Mouse (Mus musculus) retina, postnatal 1 day (tissue): ENCODE results near the gene Cpeb4.

Experiments
- DNase-seq: peaks from one replicate; pipeline ENCODE4 v3.0.0-alpha.2; 2012

The Cpeb4 gene

GRCm38 (mm10) chr11:31902251-31903001 is 30.4 kb downstream of the Cpeb4 start:
- DNase-seq: no peak

DNA sequence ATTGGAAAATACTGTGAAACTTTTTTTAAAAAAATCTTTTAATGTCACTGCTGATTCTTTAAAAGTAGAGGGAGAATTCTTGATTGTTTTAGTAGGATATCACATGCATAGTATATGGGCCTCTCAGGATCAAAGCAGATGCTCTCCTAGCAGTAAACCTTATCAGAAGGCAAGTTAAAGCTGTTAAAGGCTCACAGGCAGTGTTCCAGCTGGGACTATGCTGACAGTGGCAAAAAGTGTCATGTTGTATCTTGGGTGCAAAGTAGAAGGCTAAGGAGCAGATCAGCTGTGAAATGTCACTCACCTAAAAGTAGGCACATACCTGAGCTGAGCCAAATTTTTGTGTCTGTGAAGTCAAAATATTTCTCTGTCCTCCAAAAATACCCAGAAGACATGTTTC is 34.5 kb downstream of the Cpeb4 start:
- no peak for DNase-seq

DNA sequence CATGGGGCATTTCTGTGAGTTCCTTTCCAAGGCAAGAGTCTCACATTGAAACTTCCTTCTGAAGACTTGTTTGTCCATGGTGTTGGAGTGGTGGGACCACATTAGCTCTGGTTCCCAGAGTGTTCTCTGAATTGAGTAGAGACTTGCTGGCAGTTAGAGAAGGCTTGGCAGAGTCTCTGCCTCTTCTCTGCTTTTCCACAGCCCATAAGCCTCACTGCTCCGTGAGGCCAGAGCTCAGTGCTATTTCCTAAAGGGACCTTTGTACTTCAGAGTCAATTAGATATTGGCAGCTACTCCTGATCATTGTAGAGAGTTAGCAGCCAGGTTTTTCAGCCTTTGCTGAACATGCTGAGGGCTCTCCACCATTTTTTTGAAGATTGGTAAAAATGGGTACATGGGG is 35.6 kb downstream of the Cpeb4 start:
- DNase-seq: no peak

DNA sequence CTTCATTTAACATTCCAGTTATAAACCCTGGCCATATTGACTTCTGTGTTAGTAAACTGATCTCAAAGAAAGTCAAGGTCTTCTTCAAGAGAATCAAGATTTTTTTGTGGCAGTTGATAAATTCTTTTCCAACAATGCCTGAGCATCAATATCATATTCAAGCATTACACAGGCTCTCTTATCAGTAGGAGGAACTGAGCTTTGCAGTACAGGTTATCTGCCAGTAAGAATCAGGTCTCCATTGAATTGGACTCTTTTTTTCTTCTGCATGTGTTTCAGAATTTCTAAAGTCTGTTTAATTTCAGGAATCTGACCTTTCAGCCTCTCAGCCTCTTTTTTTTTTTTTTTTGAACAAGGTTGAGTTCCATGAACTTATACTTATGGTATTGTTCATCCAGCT is 40.9 kb downstream of the Cpeb4 start:
- no peak for DNase-seq

DNA sequence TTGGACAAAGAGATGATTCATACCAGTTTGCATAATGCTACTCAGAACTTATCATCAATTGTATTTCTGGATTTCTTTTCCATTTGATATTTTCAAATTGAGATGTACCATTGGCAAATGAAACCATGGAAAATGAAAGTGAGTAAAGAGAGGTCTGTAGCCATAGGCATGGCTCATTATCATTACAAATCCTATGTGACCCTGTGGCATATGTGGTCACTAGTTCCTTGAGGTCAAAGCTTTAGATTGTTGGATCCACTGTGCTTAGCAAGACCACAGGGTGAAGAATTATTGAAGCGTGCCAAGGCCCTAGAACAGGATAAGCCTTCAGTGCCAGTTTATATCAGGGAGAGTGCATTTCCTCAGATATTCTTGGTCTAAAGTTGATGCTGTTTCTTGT is 45.8 kb downstream of the Cpeb4 start:
- no peak for DNase-seq

GRCm38 (mm10) chr11:31930051-31930450 is 58.0 kb downstream of the Cpeb4 start:
- no peak for DNase-seq

DNA sequence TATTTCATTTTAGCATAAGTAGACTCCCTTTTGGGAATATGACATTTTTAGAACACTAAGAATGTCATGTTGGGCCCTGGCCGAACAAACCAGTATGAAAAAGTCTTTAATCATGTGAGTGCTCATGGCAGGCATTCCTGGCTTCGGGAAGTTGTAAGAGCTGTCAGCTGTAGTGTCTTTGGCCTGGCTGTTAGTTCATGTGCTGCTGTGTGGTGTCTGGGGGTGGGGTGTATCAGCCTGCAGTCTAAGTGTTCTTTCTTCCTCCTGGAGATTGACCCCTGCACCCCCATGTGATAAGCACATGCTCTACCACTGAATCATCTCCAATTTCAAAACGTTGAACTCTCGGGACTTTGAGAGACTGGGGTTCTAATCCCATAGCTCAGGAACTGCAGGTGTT is 63.6 kb downstream of the Cpeb4 start:
- DNase-seq: no peak

- DNase-seq: no peak
Observed at GRCm38 (mm10) chr11:31936910-31937525, 65.0 kb downstream of the Cpeb4 start.

DNA sequence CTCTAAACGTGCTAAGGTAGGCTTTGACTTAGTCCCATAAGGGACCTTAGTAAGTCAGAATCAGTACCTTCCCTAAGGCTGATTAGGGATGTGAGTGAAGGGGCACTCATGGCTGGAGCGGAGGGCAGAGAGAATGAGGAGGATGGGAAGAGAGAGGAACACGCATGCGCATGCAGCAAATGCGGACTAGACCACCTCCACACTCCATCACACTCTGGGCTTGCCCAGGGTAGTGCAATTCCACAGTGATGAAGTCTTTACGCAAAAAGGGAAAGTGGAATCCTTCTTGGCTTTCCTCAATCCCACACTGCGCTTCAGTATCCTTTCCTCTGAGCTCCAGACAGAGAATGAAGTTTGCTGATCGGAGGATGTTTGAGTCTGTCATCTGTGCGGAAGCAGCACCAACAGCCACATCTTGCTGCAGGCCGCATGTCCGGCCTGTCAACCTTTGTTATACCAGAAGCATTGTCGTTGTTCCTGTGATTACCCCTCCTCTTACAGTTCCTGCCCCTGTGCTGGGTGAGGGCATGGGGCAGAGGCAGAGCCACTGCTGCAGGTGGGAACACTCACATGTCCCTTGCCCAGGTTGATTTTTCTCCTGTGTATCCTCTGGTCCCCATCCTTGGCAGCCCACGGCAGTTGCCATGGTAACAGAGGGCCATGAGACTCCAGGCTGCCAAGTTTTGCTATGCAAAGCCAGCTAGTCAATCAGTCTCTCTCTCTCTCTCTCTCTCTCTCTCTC is 69.1 kb downstream of the Cpeb4 start:
- DNase-seq: peak; percentile 61

GRCm38 (mm10) chr11:31941640-31942638 is 69.9 kb downstream of the Cpeb4 start:
- no peak for DNase-seq

DNA sequence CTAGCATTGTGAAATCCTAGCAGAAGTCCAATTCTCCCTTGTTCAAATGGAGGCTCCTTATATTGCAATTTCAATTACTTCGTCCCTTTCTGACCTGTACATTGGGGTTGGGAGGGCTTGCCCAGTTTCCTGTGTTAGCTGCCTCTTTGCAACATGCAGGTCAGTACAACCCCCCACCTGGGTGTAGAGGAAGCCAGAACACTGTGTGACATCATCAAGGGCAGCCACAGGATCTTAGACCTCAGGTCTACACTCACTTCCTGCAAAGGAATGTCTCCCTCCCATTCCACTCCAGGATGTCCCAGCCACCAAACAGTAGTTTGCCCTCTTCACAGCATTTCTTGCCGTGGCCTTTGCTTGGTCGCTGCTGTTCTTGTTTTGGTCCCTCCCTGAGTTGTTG is 73.5 kb downstream of the Cpeb4 start:
- no peak for DNase-seq

- DNase-seq: peak; percentile 23
Observed at GRCm38 (mm10) chr11:31948462-31949330, 76.7 kb downstream of the Cpeb4 start.

- DNase-seq: peak; percentile 86
Observed at GRCm38 (mm10) chr11:31949331-31949785, 77.3 kb downstream of the Cpeb4 start.

DNA sequence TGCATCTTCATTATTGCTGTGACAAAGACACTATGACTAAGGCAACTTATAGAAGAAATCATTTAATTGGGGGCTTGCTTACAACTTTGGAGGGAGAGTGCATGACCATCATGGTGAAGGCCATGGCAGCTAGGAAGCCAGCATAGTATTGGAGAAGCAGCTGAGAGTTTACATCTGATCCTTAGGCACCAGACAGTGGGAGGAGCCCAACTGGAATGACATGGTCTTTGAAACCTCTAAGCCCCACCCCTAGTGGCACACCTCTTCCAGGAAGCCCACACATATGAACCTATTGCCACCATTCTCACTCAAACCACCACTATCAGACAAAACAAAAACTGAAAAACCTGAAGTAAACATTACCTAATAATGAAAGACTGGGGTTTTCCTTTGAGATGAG is 88.1 kb downstream of the Cpeb4 start:
- DNase-seq: no peak

DNA sequence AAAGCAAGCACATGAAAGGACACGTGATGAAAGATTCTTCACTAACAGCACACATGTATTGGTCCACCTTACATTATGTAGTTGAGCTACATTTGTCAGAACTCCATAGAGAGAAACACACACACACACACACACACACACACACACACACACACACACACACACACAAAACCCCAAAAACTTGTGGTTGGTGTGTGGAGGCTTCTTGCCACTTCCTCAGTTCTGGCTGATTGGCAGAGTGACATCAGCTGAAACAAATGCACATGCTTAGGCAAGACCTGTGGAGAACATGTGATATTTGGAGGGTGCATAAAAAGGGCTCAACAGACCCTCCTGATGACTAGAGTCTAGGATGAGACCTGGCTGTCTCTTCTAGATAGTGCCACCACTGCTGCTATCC is 92.0 kb downstream of the Cpeb4 start:
- DNase-seq: no peak

DNA sequence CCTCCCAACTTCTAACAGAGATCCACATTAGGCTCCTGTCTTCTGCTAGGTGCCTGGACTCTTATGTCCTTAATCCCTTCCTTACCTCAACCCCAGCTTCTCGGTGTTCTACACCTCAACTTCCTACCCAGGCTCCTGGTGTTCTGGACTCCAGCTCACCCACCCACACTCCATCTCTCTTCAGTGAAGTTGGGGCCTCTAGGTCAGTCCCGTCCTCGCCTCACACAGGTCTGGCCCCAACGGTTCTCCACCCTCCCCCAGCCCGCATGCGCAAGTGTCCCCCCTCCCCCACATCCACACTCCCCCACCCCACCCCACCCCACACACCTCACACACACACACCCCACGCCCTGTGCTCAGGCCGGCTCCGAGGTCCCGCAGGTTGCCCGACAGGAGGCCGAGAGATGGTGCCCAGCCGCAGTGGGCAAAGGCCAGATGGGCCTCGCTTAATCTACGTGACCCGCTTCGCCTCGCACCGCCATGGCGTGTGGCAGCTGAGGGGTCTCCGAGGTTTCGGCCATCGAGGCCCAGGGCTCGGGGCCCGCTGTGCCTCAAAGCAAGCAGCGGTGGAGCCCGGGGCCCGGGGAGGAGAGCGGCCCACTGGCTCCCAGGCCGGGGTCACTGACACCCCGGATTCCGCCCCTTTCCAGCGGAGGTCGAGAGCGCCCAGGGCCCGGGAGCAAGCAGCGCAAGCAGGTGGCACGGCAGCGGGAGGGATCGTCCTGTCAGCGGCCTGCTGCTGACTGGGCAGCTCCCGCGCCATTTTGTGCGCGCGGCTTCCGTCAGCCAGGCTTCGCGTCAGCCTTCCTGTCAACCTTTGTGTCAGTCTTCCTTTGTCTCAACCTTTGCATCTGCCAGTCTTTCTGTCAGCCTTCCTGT is 93.5 kb downstream of the Cpeb4 start, which contains the start of gene 4930524B15Rik:
TSS of gene 4930524B15Rik (plus strand) at position 337 of the 879 bp plus-strand sequence.
- peak; percentile 50 for DNase-seq

- DNase-seq: no peak
Observed at GRCm38 (mm10) chr11:31974132-31974531, 102.1 kb downstream of the Cpeb4 start.

DNA sequence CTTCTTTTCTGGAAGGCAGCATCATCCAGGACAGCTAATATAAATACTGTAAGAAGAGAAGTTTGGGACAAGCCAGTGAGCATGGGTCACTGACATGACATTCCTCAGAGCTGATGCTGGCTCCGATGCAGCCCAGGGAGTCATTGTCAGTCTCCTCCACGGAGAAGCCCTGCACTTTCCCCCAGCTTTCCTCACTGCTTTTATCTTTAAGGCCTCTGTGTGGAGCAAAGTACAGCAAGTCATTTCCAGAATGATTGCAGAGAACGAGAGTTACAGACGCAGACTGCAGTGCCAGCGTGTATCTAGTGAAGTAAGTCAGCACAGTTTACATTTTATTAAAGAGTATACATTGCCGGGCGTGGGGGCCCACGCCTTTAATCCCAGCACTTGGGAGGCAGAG is 102.8 kb downstream of the Cpeb4 start:
- DNase-seq: no peak

GRCm38 (mm10) chr11:31975678-31976077 is 103.7 kb downstream of the Cpeb4 start:
- no peak for DNase-seq

DNA sequence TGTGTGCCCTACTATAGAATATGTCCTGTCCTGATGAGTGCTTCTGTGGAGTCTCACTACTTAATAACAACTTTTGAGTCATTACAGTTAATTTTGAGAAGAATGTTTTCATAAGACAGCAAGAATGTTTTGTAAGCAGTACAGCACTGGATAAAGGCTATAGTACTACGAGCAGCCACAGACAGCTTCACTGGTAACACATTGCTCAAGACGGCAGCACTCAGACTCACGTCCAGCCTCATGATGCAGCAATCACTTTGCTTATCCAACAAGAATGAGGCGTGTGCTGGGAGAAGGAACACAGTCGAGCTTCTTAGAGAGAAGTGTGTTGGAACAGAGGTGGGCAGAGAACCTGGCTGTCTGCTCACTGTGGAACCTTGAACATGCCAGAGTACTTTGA is 104.1 kb downstream of the Cpeb4 start:
- no peak for DNase-seq
